Comparison of ENCODE assay signal across 8 mouse cellular contexts in genomic region chr9:67046881-67047605, GRCm38 (mm10). TPM values are rescaled to one million over a fixed set of nuclear protein-coding genes. Genes with fewer than 3 reads are reported as not detected.
DNase-seq lines count a peak whose midpoint lies in the region; ATAC-seq and TF ChIP-seq lines count a peak whose summit lies in the region.

No protein-coding gene starts in this region.

- TF ChIP-seq CTCF in C2C12 (IDR thresholded peaks at IDR 0.05; ENCODE audit: control insufficient read depth, insufficient read depth, insufficient read length) (no peak), ES-Bruce4 (IDR thresholded peaks at IDR 0.05; ENCODE audit: low read depth, low read length) (peak; percentile 39)

- H3K27ac ChIP-seq in ES-Bruce4 (ENCODE audit: insufficient read depth, low read length) = 0 out of 2 replicates have a peak overlapping the region, but pooled peaks have one; percentile 56
- no peak overlapping the region for H3K27ac ChIP-seq in forebrain, embryonic 15.5 days (replicated peaks)

- peaks cover 43% of the 10 kb centered on the region for H3K36me3 ChIP-seq in C2C12 (ENCODE audit: control insufficient read depth, insufficient read depth)
- H3K36me3 ChIP-seq in ES-Bruce4 (ENCODE audit: control insufficient read depth, insufficient read depth, low read length, poor library complexity, severe bottlenecking) = no peaks in the 10 kb centered on the region
- H3K36me3 ChIP-seq in forebrain, embryonic 15.5 days = no peaks in the 10 kb centered on the region

- peak overlapping the region; percentile 95 for H3K4me2 ChIP-seq in forebrain, embryonic 15.5 days (replicated peaks)

- peak; percentile 62 for DNase-seq in kidney, postnatal 10 days
- peak; percentile 62 for DNase-seq in naive thymus-derived CD4-positive, alpha-beta T cell, adult 2 months (ENCODE audit: low read depth)
- no peak for DNase-seq in urinary bladder, postnatal 25 days (ENCODE audit: low spot score)
- DNase-seq in gastrocnemius, adult 18-20 months (ENCODE audit: low spot score) = no peak
- DNase-seq in adrenal gland, postnatal 36 days = no peak

- H3K9me3 ChIP-seq in ES-Bruce4 (replicated peaks; ENCODE audit: control insufficient read depth, insufficient read depth, low read length, poor library complexity, severe bottlenecking) = no peaks in the 10 kb centered on the region
- H3K9me3 ChIP-seq in forebrain, embryonic 15.5 days = no peaks in the 10 kb centered on the region

- H3K27me3 ChIP-seq in C2C12 (ENCODE audit: control insufficient read depth, insufficient read depth, insufficient read length) = no peaks in the 10 kb centered on the region
- H3K27me3 ChIP-seq in ES-Bruce4 (ENCODE audit: control insufficient read depth, insufficient read depth, low read length, poor library complexity, severe bottlenecking) = no peaks in the 10 kb centered on the region; the same call in 1 of the 2 replicates
- H3K27me3 ChIP-seq in forebrain, embryonic 15.5 days = peaks cover 44% of the 10 kb centered on the region

- H3K79me3 ChIP-seq in C2C12 (ENCODE audit: low read depth) = peaks cover 58% of the 10 kb centered on the region

- 4% methylated on average over 15 of the region's 15 CpGs for WGBS in forebrain, embryonic 15.5 days

- H3ac ChIP-seq in C2C12 (ENCODE audit: control insufficient read depth, insufficient read length, low read depth) = peak overlapping the region; percentile 63

- peak overlapping the region; percentile 60 for H3K4me3 ChIP-seq in C2C12 (ENCODE audit: insufficient read depth, poor library complexity, severe bottlenecking)
- peak overlapping the region; percentile 78 for H3K4me3 ChIP-seq in ES-Bruce4 (ENCODE audit: low read depth, low read length)
- H3K4me3 ChIP-seq in forebrain, embryonic 15.5 days = peak overlapping the region; percentile 48

- peak overlapping the region; percentile 61; the same call in 1 of the 2 replicates for H3K9ac ChIP-seq in ES-Bruce4 (ENCODE audit: low read depth, poor library complexity, severe bottlenecking)
- 0 out of 2 replicates have a peak overlapping the region, but pooled peaks have one; percentile 54 for H3K9ac ChIP-seq in forebrain, embryonic 15.5 days (replicated peaks)

- no peak for TF ChIP-seq EP300 in ES-Bruce4 (IDR thresholded peaks at IDR 0.05; ENCODE audit: insufficient read depth, low read depth, low read length)

- peaks cover 71% of the 10 kb centered on the region for H3K79me2 ChIP-seq in C2C12 (ENCODE audit: control insufficient read depth, insufficient read depth)

- TF ChIP-seq POLR2A in ES-Bruce4 (IDR thresholded peaks at IDR 0.05; ENCODE audit: insufficient read depth, low read length) = no peak

- H3K4me1 ChIP-seq in ES-Bruce4 (ENCODE audit: control insufficient read depth, insufficient read depth, low read length) = no peaks in the 10 kb centered on the region
- H3K4me1 ChIP-seq in forebrain, embryonic 15.5 days = peaks cover 48% of the 10 kb centered on the region

- ATAC-seq in forebrain, embryonic 15.5 days (replicated peaks) = no peak

TF ChIP-seq in C2C12, 6 proteins besides CTCF, POLR2A, EP300 and RAD21:
- TF ChIP-seq CEBPB (IDR thresholded peaks at IDR 0.05; ENCODE audit: low read depth) (no peak), USF1 (IDR thresholded peaks at IDR 0.05; ENCODE audit: low read depth) (no peak), MYOG (IDR thresholded peaks at IDR 0.05; ENCODE audit: control insufficient read depth, extremely low read depth, insufficient read length) (no peak), MAX (IDR thresholded peaks at IDR 0.05) (no peak), MYOD1 (IDR thresholded peaks at IDR 0.05; ENCODE audit: control insufficient read depth, insufficient read length, low read depth) (no peak), FOSL1 (IDR thresholded peaks at IDR 0.05; ENCODE audit: insufficient read depth, low read length, poor library complexity, severe bottlenecking) (no peak)

RNA-seq across cellular contexts. Expression of gene Tpm1, which starts 2.2 kb away (rescaled TPM):
- polyA plus RNA-seq in C2C12 (2012; fragmentation: generic; extraction: Trizol) (1,080 TPM), ES-Bruce4 (2011; ENCODE audit: insufficient read depth, insufficient read length, low read depth, missing spikeins) (1,516 and 1,556 TPM in 2 replicates)
- polyA plus RNA-seq in forebrain, embryonic 15.5 days (2015; fragmentation: Nextera tagmentation; extraction: Ambion mirVana) = 118 and 121 TPM in 2 replicates
- total RNA-seq in gastrocnemius, adult 18-20 months (2021) = over 10,000 TPM; 24,162 to 25,960 TPM
- 100 to 1,000 TPM; 145 to 272 TPM for total RNA-seq in adrenal gland, postnatal 36 days (2021)

Comparison
In these comparisons a context has a peak if more than half of its experiments do, and no peak if none do; other contexts are left out.
1. DNase-seq: peak in kidney, postnatal 10 days (single experiment) and naive thymus-derived CD4-positive, alpha-beta T cell, adult 2 months (single experiment); none in urinary bladder, postnatal 25 days (single experiment), gastrocnemius, adult 18-20 months (single experiment) and adrenal gland, postnatal 36 days (0 of 2).
2. Peak in every context shown above with its lines, with median percentiles within 50 percentile points of each other: H3K4me3 ChIP-seq.